Mouse (Mus musculus) neural tube, embryonic 15.5 days (tissue): ENCODE data around the gene Fcrla. TPM values are rescaled to one million over a fixed set of nuclear protein-coding genes. Genes with fewer than 3 reads are reported as not detected.
"Not testable (repeated sequence)": the region's sequence is repeated elsewhere in the genome, so short reads cannot be mapped to it uniquely, and the experiment has no call there.

Experiments used
- ATAC-seq: fragments of 200-750 bp; cut with Nextera tagmentation; 2 replicates; pipeline ENCODE4 v1.8.0; 2017; ENCODE audit warnings: mild to moderate bottlenecking, moderate TSS enrichment, moderate library complexity; ENCODE audit not compliant: low FRiP score
- H3K27ac ChIP-seq: fragments of 300-500 bp; sonication (generic); replicated peaks from 2 replicates; pipeline ENCODE4 v1.5.1; 2015; ENCODE audit warnings: mild to moderate bottlenecking, inconsistent platforms
- H3K27me3 ChIP-seq: fragments of 300-500 bp; sonication (generic); replicated peaks from 2 replicates; pipeline ENCODE4 v1.6.1; 2015; ENCODE audit warnings: inconsistent platforms
- H3K36me3 ChIP-seq: fragments of 300-500 bp; sonication (generic); 2 replicates; pipeline ENCODE4 v1.6.1; 2015; ENCODE audit warnings: inconsistent platforms
- H3K4me1 ChIP-seq: fragments of 300-500 bp; sonication (generic); 2 replicates; pipeline ENCODE4 v1.6.1; 2015; ENCODE audit warnings: inconsistent platforms
- H3K4me2 ChIP-seq: fragments of 300-500 bp; sonication (generic); 2 replicates; pipeline ENCODE4 v1.6.1; 2015; ENCODE audit warnings: inconsistent platforms, mild to moderate bottlenecking, moderate library complexity
- H3K4me3 ChIP-seq: fragments of 300-500 bp; sonication (generic); replicated peaks from 2 replicates; pipeline ENCODE4 v1.5.1; 2015; ENCODE audit warnings: mild to moderate bottlenecking, inconsistent platforms
- H3K9ac ChIP-seq: fragments of 300-500 bp; sonication (generic); replicated peaks from 2 replicates; pipeline ENCODE4 v1.6.1; 2015; ENCODE audit warnings: mild to moderate bottlenecking, inconsistent platforms
- H3K9me3 ChIP-seq: fragments of 300-500 bp; sonication (generic); replicated peaks from 2 replicates; pipeline ENCODE4 v1.6.1; 2016; ENCODE audit warnings: inconsistent platforms
- WGBS: fragments of 180-500 bp; shearing (Covaris S2); methylation state at CpG from one replicate; pipeline ENCODE4 v1.1.7; 2015; ENCODE audit warnings: mixed read lengths; 5-methylcytosine and 5-hydroxymethylcytosine counted together
- polyA plus RNA-seq: library from polyadenylated mRNA; unstranded; fragments of >200 nt; fragmentation: Nextera tagmentation; extraction: Ambion mirVana; gene quantifications from 2 replicates; pipeline ENCODE4 v1.2.1, GENCODE M21; 2015

Fcrla gene
- polyA plus RNA-seq, 1 experiment from 2014 or later, result not detected

DNA sequence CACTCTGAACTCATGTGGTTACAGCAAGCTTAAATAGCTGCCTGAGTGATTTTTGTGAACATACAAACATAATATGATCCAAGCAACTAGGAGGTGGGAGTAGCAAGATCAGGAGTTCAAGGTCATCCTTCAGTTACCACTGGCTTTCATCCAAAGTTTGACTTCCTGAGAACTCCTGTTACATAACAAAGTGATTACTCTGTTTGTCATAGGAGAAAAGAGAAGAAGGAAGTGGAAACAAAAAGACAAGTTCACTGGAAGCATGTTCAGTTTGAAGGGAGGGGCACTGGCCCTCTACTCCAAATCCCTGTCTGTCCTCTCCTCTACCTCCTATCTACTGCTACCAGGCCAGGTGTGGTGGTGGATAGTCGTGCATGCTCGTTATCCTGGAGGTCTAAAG is 32.4 kb upstream of the Fcrla start:
- Histone ChIP-seq H3K4me2 (no peak overlapping the region), H3K9ac (no peak overlapping the region), H3K36me3 (no peaks in the 10 kb centered on the region), H3K9me3 (no peaks in the 10 kb centered on the region), H3K27ac (no peak overlapping the region), H3K27me3 (no peaks in the 10 kb centered on the region), H3K4me3 (no peak overlapping the region), H3K4me1 (no peaks in the 10 kb centered on the region)
- 74% methylated on average over 2 of the region's 2 CpGs for WGBS
- no peak for ATAC-seq

GRCm38 (mm10) chr1:170958225-170958624 is 30.8 kb upstream of the Fcrla start:
- WGBS, result 70% methylated on average over 3 of the region's 3 CpGs
- Histone ChIP-seq H3K9ac (no peak overlapping the region), H3K4me3 (no peak overlapping the region), H3K4me2 (no peak overlapping the region), H3K36me3 (no peaks in the 10 kb centered on the region), H3K9me3 (no peaks in the 10 kb centered on the region), H3K4me1 (no peaks in the 10 kb centered on the region), H3K27me3 (no peaks in the 10 kb centered on the region), H3K27ac (no peak overlapping the region)
- no peak for ATAC-seq

DNA sequence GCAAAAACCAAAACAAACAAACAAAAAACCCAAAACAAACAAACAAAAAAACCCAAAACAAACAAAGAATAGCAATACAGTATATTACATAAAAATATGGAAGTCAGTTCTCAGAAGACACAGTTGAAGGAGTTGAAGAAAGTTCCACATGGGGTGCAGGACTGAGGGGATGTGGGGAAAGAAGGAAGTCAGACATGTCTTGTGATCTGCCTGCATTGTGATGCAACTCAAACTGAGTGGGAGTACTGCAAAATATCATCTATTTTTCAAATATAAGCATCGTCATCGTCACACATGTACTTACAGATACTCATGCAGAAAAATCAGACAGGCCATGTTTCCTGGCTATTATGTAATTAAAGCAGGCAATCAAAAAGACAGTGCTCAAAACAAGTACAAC is 25.8 kb upstream of the Fcrla start:
- no peak for ATAC-seq
- Histone ChIP-seq H3K4me1 (no peaks in the 10 kb centered on the region), H3K27ac (no peak overlapping the region), H3K9ac (no peak overlapping the region), H3K4me2 (no peak overlapping the region), H3K27me3 (no peaks in the 10 kb centered on the region), H3K9me3 (no peaks in the 10 kb centered on the region), H3K4me3 (no peak overlapping the region), H3K36me3 (no peaks in the 10 kb centered on the region)
- WGBS, result 92% methylated on average over 2 of the region's 2 CpGs

GRCm38 (mm10) chr1:170950772-170951171 is 23.4 kb upstream of the Fcrla start:
- ATAC-seq, result no peak
- Histone ChIP-seq H3K27ac (no peak overlapping the region), H3K4me1 (no peaks in the 10 kb centered on the region), H3K4me3 (no peak overlapping the region), H3K9me3 (peaks cover 4% of the 10 kb centered on the region; the same call in 1 of the 2 replicates), H3K36me3 (no peaks in the 10 kb centered on the region), H3K9ac (no peak overlapping the region), H3K4me2 (no peak overlapping the region), H3K27me3 (no peaks in the 10 kb centered on the region)
- WGBS, result 78% methylated on average over 3 of the region's 3 CpGs

DNA sequence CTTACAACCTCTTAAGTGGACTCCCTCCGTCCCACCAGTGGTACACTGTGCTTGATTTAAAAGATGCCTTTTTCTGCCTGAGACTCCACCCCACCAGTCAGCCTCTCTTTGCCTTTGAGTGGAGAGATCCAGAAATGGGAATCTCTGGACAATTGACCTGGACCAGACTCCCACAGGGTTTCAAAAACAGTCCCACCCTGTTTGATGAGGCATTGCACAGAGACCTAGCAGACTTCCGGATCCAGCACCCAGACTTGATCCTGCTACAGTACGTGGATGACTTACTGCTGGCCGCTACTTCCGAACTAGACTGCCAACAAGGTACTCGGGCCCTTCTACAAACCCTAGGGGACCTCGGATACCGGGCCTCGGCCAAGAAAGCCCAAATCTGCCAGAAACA is 17.5 kb upstream of the Fcrla start:
- H3K4me3 ChIP-seq, ATAC-seq, H3K27ac ChIP-seq, H3K36me3 ChIP-seq, H3K9ac ChIP-seq, H3K9me3 ChIP-seq, H3K27me3 ChIP-seq, H3K4me2 ChIP-seq, H3K4me1 ChIP-seq: not testable (repeated sequence)
- WGBS, result 98% methylated on average over 3 of the region's 9 CpGs

- H3K36me3 ChIP-seq, H3K27ac ChIP-seq, H3K27me3 ChIP-seq, ATAC-seq, H3K9ac ChIP-seq, H3K4me1 ChIP-seq, H3K9me3 ChIP-seq, H3K4me3 ChIP-seq, H3K4me2 ChIP-seq: not testable (repeated sequence)
- WGBS, result 98% methylated on average over 9 of the region's 9 CpGs
These were observed 16.8 kb upstream of the Fcrla start for GRCm38 (mm10) chr1:170944151-170944550.

GRCm38 (mm10) chr1:170939255-170939654 is 11.9 kb upstream of the Fcrla start:
- H3K4me1 ChIP-seq, result no peaks in the 10 kb centered on the region
- no peak for ATAC-seq
- H3K9ac ChIP-seq, result no peak overlapping the region
- 91% methylated on average over 12 of the region's 12 CpGs for WGBS
- H3K4me2 ChIP-seq, result no peak overlapping the region
- no peaks in the 10 kb centered on the region for H3K27me3 ChIP-seq
- H3K9me3 ChIP-seq, result no peaks in the 10 kb centered on the region; the same call in 1 of the 2 replicates
- H3K36me3 ChIP-seq, result no peaks in the 10 kb centered on the region
- no peak overlapping the region for H3K27ac ChIP-seq
- no peak overlapping the region for H3K4me3 ChIP-seq

GRCm38 (mm10) chr1:170934383-170934782 is 7.0 kb upstream of the Fcrla start:
- ATAC-seq, result no peak

GRCm38 (mm10) chr1:170933940-170934339 is 6.6 kb upstream of the Fcrla start:
- Histone ChIP-seq H3K4me3 (no peak overlapping the region), H3K4me1 (no peaks in the 10 kb centered on the region), H3K4me2 (no peak overlapping the region), H3K27me3 (no peaks in the 10 kb centered on the region), H3K9ac (no peak overlapping the region), H3K9me3 (no peaks in the 10 kb centered on the region), H3K27ac (no peak overlapping the region), H3K36me3 (no peaks in the 10 kb centered on the region)
- 82% methylated on average over 1 of the region's 1 CpGs for WGBS
- no peak for ATAC-seq

More at GRCm38 (mm10) chr1:170934383-170934782, 7.0 kb upstream of the Fcrla start:
- no peaks in the 10 kb centered on the region for H3K27me3 ChIP-seq
- WGBS, result 51% methylated on average over 2 of the region's 2 CpGs
- no peak overlapping the region for H3K4me2 ChIP-seq
- H3K4me1 ChIP-seq, result no peaks in the 10 kb centered on the region
- H3K27ac ChIP-seq, result no peak overlapping the region
- no peak overlapping the region for H3K4me3 ChIP-seq
- no peaks in the 10 kb centered on the region for H3K9me3 ChIP-seq
- no peaks in the 10 kb centered on the region for H3K36me3 ChIP-seq
- no peak overlapping the region for H3K9ac ChIP-seq

DNA sequence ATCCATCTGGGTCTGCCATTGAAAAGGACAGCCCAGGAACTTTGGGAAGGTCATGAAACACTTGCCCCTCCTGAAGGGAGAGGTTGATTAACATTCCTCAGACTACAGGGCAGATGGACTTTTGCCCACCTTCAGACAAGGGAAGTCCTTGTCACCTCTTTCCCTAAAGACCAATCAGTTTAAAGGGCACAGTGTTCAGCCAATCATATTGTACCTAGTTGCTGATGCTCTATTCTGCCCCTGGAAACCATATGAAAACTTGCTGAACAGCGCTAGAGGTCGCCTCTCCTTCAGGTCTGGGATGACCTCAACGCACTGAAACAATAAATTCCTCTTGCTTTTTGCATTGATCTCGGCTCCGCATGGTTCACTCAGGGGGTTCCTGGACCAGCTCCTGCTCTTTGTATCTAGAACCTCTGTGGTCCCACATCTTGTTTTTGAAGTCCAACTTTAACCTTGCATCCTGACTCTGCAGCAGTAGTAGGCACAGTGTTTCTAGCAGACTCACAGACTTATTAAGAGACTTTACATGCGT is 6.1 kb upstream of the Fcrla start:
- Histone ChIP-seq H3K4me1 (no peaks in the 10 kb centered on the region), H3K4me2 (no peak overlapping the region), H3K4me3 (no peak overlapping the region), H3K36me3 (no peaks in the 10 kb centered on the region), H3K9me3 (no peaks in the 10 kb centered on the region), H3K27me3 (no peaks in the 10 kb centered on the region), H3K27ac (no peak overlapping the region), H3K9ac (no peak overlapping the region)
- ATAC-seq, result no peak
- WGBS, result 73% methylated on average over 6 of the region's 6 CpGs

DNA sequence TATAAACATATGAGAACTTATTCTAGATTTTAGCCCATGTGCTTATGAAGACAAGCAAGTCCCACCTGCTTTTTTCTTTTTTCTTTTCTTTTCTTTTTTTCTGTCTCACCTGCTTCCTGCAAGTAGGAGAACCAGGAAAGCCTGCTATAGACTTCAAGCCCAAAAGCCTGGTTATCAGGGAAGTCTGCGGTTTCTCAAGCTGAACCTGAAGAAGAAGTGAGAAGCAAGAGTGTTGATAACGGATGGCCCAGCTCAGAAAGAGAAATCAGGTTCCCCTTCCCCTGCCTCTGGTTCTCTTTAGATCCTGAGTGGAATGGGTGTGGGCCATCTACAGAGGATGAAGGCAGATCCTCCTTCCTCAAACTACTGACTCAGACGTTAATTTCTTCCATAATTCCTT is 4.7 kb upstream of the Fcrla start:
- no peak overlapping the region for H3K4me2 ChIP-seq
- H3K4me1 ChIP-seq, result no peaks in the 10 kb centered on the region
- 95% methylated on average over 3 of the region's 3 CpGs for WGBS
- no peaks in the 10 kb centered on the region for H3K36me3 ChIP-seq
- no peaks in the 10 kb centered on the region for H3K27me3 ChIP-seq
- no peak overlapping the region for H3K9ac ChIP-seq
- H3K27ac ChIP-seq, result no peak overlapping the region
- H3K9me3 ChIP-seq, result no peaks in the 10 kb centered on the region
- no peak overlapping the region for H3K4me3 ChIP-seq
- no peak for ATAC-seq

- Histone ChIP-seq H3K9me3 (no peaks in the 10 kb centered on the region), H3K4me3 (no peak overlapping the region), H3K27me3 (no peaks in the 10 kb centered on the region), H3K36me3 (no peaks in the 10 kb centered on the region), H3K4me2 (no peak overlapping the region), H3K9ac (no peak overlapping the region), H3K4me1 (no peaks in the 10 kb centered on the region), H3K27ac (no peak overlapping the region)
- 94% methylated on average over 4 of the region's 4 CpGs for WGBS
- ATAC-seq, result no peak
These were observed 1.9 kb upstream of the Fcrla start for GRCm38 (mm10) chr1:170929245-170929644.

DNA sequence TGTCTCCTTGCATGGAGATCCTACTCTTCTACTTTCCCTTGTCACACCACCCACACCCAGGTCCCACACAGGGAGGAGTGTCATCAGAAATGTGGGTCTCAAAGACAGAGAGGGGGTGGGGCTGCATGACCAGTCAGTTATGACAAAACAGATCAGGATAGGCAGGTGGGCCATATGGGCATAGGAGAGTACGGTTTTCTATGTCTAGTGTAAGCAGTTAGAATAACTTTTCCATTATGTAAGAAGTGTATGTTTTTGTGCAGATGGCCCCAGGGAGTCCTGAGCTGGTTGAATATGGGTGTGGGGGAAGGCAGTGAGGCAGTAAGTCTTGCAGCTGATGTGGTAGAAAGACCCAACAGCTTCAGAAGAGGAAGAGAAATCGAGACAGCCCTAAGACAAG is 1.1 kb upstream of the Fcrla start:
- Histone ChIP-seq H3K9ac (no peak overlapping the region), H3K36me3 (no peaks in the 10 kb centered on the region), H3K27ac (no peak overlapping the region), H3K27me3 (no peaks in the 10 kb centered on the region), H3K4me2 (no peak overlapping the region), H3K4me3 (no peak overlapping the region), H3K4me1 (no peaks in the 10 kb centered on the region), H3K9me3 (no peaks in the 10 kb centered on the region)
- ATAC-seq, result no peak
- 63% methylated on average over 2 of the region's 2 CpGs for whole genome bisulfite sequencing
